Comparison of ENCODE assay signal across 8 mouse cellular contexts in the genomic region with DNA sequence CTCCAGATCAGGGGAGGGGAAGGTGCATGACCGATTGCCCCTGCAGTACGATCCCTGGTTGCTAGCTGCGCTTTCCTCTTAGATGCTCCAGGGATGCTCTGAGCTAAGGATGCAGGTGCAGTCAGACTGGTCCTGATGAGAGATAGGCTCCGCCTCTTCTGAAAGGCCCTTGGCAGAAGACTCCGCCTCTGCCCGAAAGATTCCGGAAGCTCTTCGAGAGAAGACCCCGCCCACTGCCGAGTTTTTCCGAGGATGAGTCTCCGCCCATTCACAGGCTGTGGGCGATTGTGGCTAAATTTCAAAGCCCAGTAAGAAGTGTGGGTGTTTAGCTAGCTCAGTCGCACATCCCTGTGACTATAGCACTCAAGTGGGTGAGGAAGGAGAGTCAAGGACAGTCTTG. TPM values are rescaled to one million over a fixed set of nuclear protein-coding genes. Genes with fewer than 3 reads are reported as not detected.
DNase-seq lines count a peak whose midpoint lies in the region; ATAC-seq and TF ChIP-seq lines count a peak whose summit lies in the region.
"Not testable (repeated sequence)": the region's sequence is repeated elsewhere in the genome, so short reads cannot be mapped to it uniquely, and the experiment has no call there.

No protein-coding gene starts in this region.

- not testable (repeated sequence) for TF ChIP-seq CTCF in kidney, postnatal 0 days (IDR thresholded peaks at IDR 0.05; ENCODE audit: low read depth)

- H3K27me3 ChIP-seq in forebrain, embryonic 14.5 days (replicated peaks; ENCODE audit: control insufficient read depth, insufficient read depth, low read length); heart, embryonic 16.5 days (ENCODE audit: control insufficient read depth, insufficient read depth, low read length); kidney, postnatal 0 days (ENCODE audit: insufficient read depth, low read length); limb, embryonic 13.5 days; midbrain, embryonic 13.5 days: not testable (repeated sequence)

- H3K36me3 ChIP-seq in forebrain, embryonic 14.5 days (ENCODE audit: control insufficient read depth, insufficient read depth, low read length); heart, embryonic 16.5 days (ENCODE audit: control insufficient read depth, insufficient read depth); kidney, postnatal 0 days (ENCODE audit: insufficient read depth, low read length); limb, embryonic 13.5 days; midbrain, embryonic 13.5 days: not testable (repeated sequence)

- not testable (repeated sequence) for H3K27ac ChIP-seq in forebrain, embryonic 14.5 days (ENCODE audit: low read depth, low read length); heart, embryonic 16.5 days (ENCODE audit: low read length); kidney, postnatal 0 days; limb, embryonic 13.5 days
- H3K27ac ChIP-seq in midbrain, embryonic 13.5 days: peak overlapping the region; percentile 64; the same call in 1 of the 2 replicates

- peak overlapping the region; percentile 38 for H3K4me3 ChIP-seq in forebrain, embryonic 14.5 days (ENCODE audit: low read depth, low read length)
- H3K4me3 ChIP-seq in heart, embryonic 16.5 days (ENCODE audit: low read length); kidney, postnatal 0 days (replicated peaks; ENCODE audit: low read depth, low read length): not testable (repeated sequence)
- H3K4me3 ChIP-seq in limb, embryonic 13.5 days: peak overlapping the region; percentile 10; the same call in 1 of the 2 replicates
- H3K4me3 ChIP-seq in midbrain, embryonic 13.5 days (replicated peaks): peak overlapping the region; percentile 53

- peak; percentile 86 for DNase-seq in CD4-positive helper T cell, adult 2 months (ENCODE audit: low read depth, low spot score)
- peak; percentile 70 for DNase-seq in cerebellum, adult 11 months
- DNase-seq in forebrain, embryonic 14.5 days (ENCODE audit: low spot score): peak; percentile 95
- peak; percentile 74 for DNase-seq in kidney, postnatal 0 days (ENCODE audit: low spot score)
- peak; percentile 34 for DNase-seq in right cerebral cortex, postnatal 4 days

- H3K4me1 ChIP-seq in forebrain, embryonic 14.5 days (ENCODE audit: control insufficient read depth, insufficient read depth, low read length); heart, embryonic 16.5 days (ENCODE audit: control insufficient read depth, insufficient read depth, low read length); kidney, postnatal 0 days (replicated peaks; ENCODE audit: insufficient read depth, low read length); limb, embryonic 13.5 days; midbrain, embryonic 13.5 days (replicated peaks): not testable (repeated sequence)

- H3K9me3 ChIP-seq in forebrain, embryonic 14.5 days (replicated peaks; ENCODE audit: control insufficient read depth, low read length); heart, embryonic 16.5 days (replicated peaks; ENCODE audit: control insufficient read depth, low read length); kidney, postnatal 0 days (replicated peaks; ENCODE audit: low read length); limb, embryonic 13.5 days; midbrain, embryonic 13.5 days: not testable (repeated sequence)

- WGBS in forebrain, embryonic 14.5 days: under 1% methylated on average over 14 of the region's 14 CpGs
- WGBS in heart, embryonic 16.5 days: 8% methylated on average over 14 of the region's 14 CpGs
- 2% methylated on average over 13 of the region's 14 CpGs for WGBS in kidney, postnatal 0 days
- 1% methylated on average over 14 of the region's 14 CpGs for WGBS in limb, embryonic 13.5 days
- 0% methylated on average over 14 of the region's 14 CpGs for WGBS in midbrain, embryonic 13.5 days

- ATAC-seq in forebrain, embryonic 14.5 days: peak; percentile 78
- peak; percentile 46; the same call in 1 of the 2 replicates for ATAC-seq in heart, embryonic 16.5 days (replicated peaks; ENCODE audit: extremely low read depth, insufficient read depth, low FRiP score)
- peak; percentile 59 for ATAC-seq in kidney, postnatal 0 days (replicated peaks; ENCODE audit: low FRiP score, low read depth)
- ATAC-seq in limb, embryonic 13.5 days (ENCODE audit: low FRiP score, low read depth): peak; percentile 38; the same call in 1 of the 2 replicates
- ATAC-seq in midbrain, embryonic 13.5 days: peak; percentile 82

- peak overlapping the region; percentile 28; the same call in 1 of the 2 replicates for H3K4me2 ChIP-seq in forebrain, embryonic 14.5 days (ENCODE audit: low read length)
- not testable (repeated sequence) for H3K4me2 ChIP-seq in heart, embryonic 16.5 days (ENCODE audit: low read depth, low read length); kidney, postnatal 0 days (ENCODE audit: low read length)
- H3K4me2 ChIP-seq in limb, embryonic 13.5 days (replicated peaks): peak overlapping the region; percentile 34; the same call in 1 of the 2 replicates
- H3K4me2 ChIP-seq in midbrain, embryonic 13.5 days (replicated peaks): peak overlapping the region; percentile 58

- not testable (repeated sequence) for H3K9ac ChIP-seq in forebrain, embryonic 14.5 days (ENCODE audit: low read length); heart, embryonic 16.5 days (ENCODE audit: low read length); kidney, postnatal 0 days (ENCODE audit: low read depth, low read length); limb, embryonic 13.5 days; midbrain, embryonic 13.5 days (replicated peaks)

RNA-seq across cellular contexts. Expression of gene Gon4l, which starts 2.6 kb away (rescaled TPM):
- 12.3 and 13.6 TPM in 2 replicates for polyA plus RNA-seq in forebrain, embryonic 14.5 days (2014; fragmentation: Nextera tagmentation; extraction: Ambion mirVana)
- 6.9 and 7.3 TPM in 2 replicates for polyA plus RNA-seq in heart, embryonic 16.5 days (2015; fragmentation: Nextera tagmentation; extraction: Ambion mirVana)
- 5.9 and 6.0 TPM in 2 replicates for polyA plus RNA-seq in kidney, postnatal 0 days (2015; fragmentation: Nextera tagmentation; extraction: Ambion mirVana)
- 12.2 and 14.0 TPM in 2 replicates for polyA plus RNA-seq in limb, embryonic 13.5 days (2015; fragmentation: Nextera tagmentation; extraction: Ambion mirVana)
- 14.1 and 14.9 TPM in 2 replicates for polyA plus RNA-seq in midbrain, embryonic 13.5 days (2015; fragmentation: Nextera tagmentation; extraction: Ambion mirVana)

RNA-seq across cellular contexts. Expression of gene Syt11, which starts 57.4 kb away (rescaled TPM):
- polyA plus RNA-seq in forebrain, embryonic 14.5 days (2014; fragmentation: Nextera tagmentation; extraction: Ambion mirVana): 188 and 214 TPM in 2 replicates
- polyA plus RNA-seq in heart, embryonic 16.5 days (2015; fragmentation: Nextera tagmentation; extraction: Ambion mirVana): 8.1 and 8.2 TPM in 2 replicates
- 8.8 and 9.1 TPM in 2 replicates for polyA plus RNA-seq in kidney, postnatal 0 days (2015; fragmentation: Nextera tagmentation; extraction: Ambion mirVana)
- 24.0 and 27.0 TPM in 2 replicates for polyA plus RNA-seq in limb, embryonic 13.5 days (2015; fragmentation: Nextera tagmentation; extraction: Ambion mirVana)
- 200 and 211 TPM in 2 replicates for polyA plus RNA-seq in midbrain, embryonic 13.5 days (2015; fragmentation: Nextera tagmentation; extraction: Ambion mirVana)

Comparison
In these comparisons a context has a peak if more than half of its experiments do, and no peak if none do; other contexts are left out.
1. DNase-seq: peak in every context shown above with its lines; median percentile 95 in forebrain, embryonic 14.5 days; 86 in CD4-positive helper T cell, adult 2 months; 74 in kidney, postnatal 0 days; 70 in cerebellum, adult 11 months; 34 in right cerebral cortex, postnatal 4 days.